1 mouse cellular context compared by ENCODE assay signal in the genomic region with DNA sequence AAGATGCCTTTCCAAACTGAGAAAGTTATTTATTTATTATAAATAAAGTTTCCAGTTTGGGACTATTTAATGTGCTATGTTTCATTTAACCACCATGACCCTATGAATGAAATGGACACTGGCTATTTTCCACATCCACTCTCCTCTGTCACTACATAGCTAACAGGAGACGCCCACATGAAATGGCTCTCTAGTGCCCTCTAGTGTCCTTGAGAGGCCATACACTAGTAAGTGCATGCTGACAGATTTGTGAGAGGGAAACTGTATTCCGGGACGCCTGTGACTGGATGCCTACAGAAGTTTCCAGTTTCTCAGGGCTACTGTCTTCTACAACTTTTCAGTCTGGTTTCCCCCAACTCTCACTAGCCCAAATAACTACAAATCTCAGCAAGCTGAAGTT.
TF ChIP-seq lines count a peak whose summit lies in the region.

No protein-coding gene starts in this region.

TF ChIP-seq in CH12.LX, 34 proteins besides CTCF, POLR2A, EP300 and RAD21:
- TF ChIP-seq USF1 (IDR thresholded peaks at IDR 0.05; ENCODE audit: low read depth, low read length), result no peak
- TF ChIP-seq MAX (IDR thresholded peaks at IDR 0.05; ENCODE audit: low read length), result no peak
- TF ChIP-seq SMC3 (IDR thresholded peaks at IDR 0.05; ENCODE audit: low read depth, low read length), result peak; percentile 36
- TF ChIP-seq BHLHE40 (IDR thresholded peaks at IDR 0.05; ENCODE audit: low read depth, low read length), result no peak
- TF ChIP-seq ZMIZ1 (IDR thresholded peaks at IDR 0.05; ENCODE audit: low read depth, low read length), result no peak
- no peak for TF ChIP-seq ELF1 (IDR thresholded peaks at IDR 0.05; ENCODE audit: low read depth, low read length)
- no peak for TF ChIP-seq ETS1 (conservative IDR thresholded peaks at IDR 0.05; ENCODE audit: low read depth, low read length)
TF ChIP-seq in CH12.LX: peak in this region for 1.
